Mouse (Mus musculus): Measurements from ENCODE around the gene Vmn2r19.
"Not testable (repeated sequence)": the region's sequence is repeated elsewhere in the genome, so short reads cannot be mapped to it uniquely, and the experiment has no call there.

The Vmn2r19 gene

DNA sequence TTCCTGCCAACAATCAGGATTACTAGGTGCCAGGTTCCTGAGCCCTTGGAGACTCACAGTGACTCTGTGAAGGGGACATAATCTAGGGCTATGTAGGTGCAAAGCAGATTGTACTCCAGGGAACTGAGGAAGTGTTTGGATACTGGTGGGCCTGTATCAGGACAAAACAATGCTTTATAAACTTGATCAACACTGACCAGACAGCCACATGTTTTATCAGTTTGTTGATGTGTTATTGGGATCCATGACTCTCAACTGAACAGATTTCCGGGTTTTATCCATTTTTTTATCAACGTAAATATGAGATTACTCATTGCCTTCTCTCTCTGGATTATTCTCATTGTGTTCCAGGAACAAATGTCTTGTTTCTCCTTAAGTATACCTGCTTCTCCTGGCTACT, at the start of gene Vmn2r19:
TSS of gene Vmn2r19 (plus strand) at position 301 of the 400 bp plus-strand sequence.
- no peak for DNase-seq

DNA sequence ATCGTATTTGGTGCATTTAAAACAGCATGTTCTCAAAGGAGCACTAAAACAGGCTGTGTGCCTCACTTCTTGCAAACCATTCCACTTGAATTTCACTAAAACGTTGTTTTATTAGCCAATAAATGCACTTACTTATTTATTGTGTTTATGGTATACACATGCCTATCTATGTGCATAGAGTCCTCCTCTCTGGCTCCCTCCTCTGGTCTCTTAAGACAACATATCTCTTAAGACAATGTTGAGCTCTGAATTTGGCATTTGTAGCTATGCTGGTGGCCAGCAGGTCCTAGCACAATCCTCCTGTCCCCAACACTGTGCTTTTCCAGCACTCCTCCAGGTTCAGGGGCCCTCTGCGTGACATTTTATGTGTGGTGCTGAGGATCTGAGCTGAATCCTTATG, 49.2 kb upstream of the Vmn2r19 start:
- DNase-seq: no peak

DNA sequence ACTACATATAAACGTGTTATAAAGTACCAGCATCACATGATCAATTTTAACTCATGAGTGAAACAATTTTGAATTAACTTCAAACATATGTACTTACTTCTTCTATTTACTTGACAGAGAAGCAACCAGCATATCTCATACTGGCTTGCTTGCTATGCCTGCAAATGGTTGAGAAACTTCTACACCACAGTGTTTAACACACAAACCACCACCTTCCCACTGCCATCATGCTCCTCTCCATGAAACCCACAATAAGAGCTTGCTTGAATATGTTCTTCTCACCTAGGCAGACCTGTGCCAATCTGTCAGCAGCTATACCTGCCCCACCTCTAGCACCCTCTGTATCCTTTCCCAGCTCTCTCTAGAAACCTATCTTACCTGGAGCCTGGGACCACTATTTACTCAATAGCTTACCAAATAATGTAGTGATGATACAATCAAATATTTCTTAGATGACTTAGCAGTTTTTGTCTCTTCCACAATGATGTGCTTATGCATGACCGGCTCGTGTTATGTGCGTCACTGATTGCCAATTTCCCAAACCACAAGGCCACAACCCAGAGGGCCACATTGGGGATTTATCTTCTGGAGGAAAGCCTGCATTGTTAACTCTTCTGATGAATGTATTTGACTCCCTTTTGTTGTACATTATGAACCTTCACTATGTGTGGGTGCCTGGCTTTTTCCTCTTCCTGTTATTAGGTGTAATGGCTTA, 48.1 kb upstream of the Vmn2r19 start:
- no peak for DNase-seq

GRCm38 (mm10) chr6:123260868-123261267, 47.3 kb upstream of the Vmn2r19 start:
- no peak for DNase-seq

DNA sequence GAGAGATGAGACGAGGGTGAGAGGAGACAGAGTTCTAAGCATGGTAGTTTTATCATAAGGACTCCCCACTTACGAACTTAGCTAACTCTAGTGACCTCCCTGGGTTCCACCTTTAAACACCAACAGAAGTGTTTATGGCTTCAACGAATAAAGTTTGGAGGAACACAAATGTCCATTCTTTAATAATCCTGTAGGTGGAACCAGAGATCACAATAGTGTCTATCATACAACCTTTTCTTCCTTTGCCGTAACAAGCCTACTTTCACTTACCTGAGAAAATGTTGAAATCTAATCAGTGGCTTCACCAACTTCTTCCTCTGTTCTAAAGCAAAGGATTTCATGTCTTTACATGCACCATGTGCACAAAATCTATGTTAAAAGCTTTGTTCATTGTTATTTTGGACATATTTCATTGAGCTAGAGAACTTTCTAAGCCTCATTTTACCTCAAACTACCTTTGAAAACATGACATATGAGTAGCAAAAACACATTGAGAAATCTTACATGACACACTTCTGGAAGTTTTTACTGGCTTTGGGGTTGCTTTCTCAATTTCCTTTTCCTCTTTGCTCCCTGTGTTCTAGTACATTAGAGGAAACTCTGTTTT, 46.5 kb upstream of the Vmn2r19 start, which contains the start of gene Clec4d:
TSS of gene Clec4d (plus strand) at position 557 of the 607 bp plus-strand sequence.
- no peak for DNase-seq

DNA sequence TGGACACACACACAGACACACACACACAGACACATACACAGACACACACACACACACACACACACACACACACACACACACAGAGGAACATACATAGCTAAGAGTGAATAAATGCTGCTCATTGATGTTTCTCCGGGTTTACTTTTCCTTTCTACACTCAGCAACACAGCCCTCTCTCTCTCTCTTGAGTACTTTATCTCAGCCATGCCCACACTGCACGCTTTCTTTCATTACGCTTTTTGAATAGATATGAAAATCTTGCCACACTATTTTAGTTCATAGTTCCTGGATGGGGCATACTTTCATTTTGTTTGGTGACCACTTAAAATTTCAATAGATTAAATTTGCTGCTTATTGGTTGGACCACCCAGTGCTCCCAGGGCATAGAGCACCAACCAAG, 43.9 kb upstream of the Vmn2r19 start:
- no peak for DNase-seq

DNA sequence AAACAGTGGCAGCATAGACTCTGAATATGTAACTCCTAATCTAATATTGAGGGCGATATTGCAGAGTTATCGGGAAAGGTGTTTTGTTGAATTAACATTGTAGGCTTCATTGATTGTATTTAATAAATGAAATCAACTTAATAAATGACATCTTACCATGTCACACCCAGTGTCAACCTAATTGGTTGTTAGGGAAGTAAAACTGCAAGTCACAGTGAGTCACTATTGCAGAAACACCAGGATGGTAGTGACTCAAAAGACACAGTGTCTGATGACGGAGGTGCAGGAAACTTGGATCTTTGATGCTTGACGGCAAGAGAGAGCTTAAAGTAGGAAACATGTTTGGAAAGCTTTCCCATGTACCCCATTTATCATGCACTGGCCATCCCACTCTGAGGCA, 42.3 kb upstream of the Vmn2r19 start:
- DNase-seq: no peak

DNA sequence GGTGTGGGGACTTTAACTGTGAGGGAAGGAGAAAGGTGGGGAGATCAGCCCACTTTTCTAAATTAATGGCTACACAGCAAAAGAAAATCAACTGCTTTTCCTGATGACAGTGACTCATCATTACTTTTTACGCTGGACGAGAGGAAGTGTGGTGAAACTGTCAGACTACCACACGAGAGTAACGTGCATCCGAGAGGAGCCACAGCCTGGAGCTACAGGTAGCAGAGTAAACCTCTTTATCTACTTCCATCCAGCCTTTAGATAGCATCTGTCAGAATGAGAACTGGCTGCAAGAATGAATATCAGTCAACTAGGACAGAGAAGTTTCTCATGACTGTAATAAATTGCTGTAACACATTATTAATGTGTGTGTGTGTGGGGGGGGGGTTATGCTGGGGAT, 41.2 kb upstream of the Vmn2r19 start:
- no peak for DNase-seq

- DNase-seq: no peak
Measured at GRCm38 (mm10) chr6:123279443-123279842, 28.7 kb upstream of the Vmn2r19 start.

DNA sequence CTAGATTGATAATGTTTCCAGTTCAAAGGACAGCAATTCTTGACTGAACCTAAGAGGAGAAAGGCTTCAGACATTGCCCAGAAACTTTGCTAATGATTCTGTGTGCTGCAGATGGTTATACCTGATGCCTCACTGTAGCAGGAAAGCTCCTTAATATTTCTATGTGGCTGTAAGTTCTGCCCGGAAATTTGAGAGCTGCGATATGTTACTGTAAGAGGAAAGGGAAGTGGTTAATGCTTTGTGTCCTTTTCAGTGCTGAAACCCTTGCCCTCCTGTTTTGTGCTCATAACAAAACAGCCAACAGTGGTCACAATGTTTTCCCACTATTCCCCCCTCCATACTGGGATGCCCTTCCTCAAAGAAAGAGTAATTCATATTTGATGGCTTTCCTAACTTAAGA, 21.8 kb upstream of the Vmn2r19 start:
- no peak for DNase-seq

GRCm38 (mm10) chr6:123288931-123289330, 19.2 kb upstream of the Vmn2r19 start:
- no peak for DNase-seq

DNA sequence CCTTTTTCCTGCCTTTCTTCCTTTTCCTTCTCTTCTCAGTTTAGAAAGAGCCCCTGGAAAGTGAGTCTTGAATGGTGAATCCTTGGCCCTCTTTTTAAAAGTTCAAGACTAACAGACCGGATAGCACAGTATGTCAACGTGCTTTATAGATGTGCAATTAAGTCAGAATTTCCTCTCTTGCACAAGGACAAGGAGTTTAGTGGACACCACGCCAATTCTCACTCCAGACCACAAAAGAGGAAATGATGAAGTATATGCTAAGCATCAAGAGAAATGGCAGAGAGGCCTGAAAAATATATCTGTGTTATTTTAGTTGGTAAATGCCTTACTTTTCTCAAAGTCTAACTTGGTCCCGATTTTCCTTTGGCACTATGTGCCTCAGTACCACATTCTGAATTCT, 18.4 kb upstream of the Vmn2r19 start, which contains the start of gene Clec4e:
TSS of gene Clec4e (minus strand) at position 118 of the 400 bp plus-strand sequence.
- no peak for DNase-seq

GRCm38 (mm10) chr6:123292751-123293400, 15.3 kb upstream of the Vmn2r19 start:
- DNase-seq: no peak

DNA sequence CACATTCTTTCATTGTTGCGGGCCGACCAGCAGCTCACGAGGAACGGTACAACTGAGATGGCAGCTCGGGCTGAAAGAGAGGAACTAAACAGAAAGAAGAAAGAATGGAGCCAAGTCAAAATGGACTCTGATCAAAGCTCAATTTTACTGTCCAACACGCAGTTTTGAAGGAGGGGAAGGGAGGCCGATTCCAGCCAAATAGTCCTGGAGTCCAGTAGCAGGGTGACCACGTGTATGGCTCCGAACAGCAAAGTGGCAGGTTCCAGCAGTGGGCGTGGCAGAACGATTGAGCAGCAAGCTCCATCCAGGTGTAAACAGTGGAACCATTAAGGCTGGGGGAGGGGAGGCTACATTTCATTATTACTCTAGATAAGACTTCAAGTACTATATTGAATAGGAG, 14.6 kb upstream of the Vmn2r19 start:
- DNase-seq: not testable (repeated sequence)

DNA sequence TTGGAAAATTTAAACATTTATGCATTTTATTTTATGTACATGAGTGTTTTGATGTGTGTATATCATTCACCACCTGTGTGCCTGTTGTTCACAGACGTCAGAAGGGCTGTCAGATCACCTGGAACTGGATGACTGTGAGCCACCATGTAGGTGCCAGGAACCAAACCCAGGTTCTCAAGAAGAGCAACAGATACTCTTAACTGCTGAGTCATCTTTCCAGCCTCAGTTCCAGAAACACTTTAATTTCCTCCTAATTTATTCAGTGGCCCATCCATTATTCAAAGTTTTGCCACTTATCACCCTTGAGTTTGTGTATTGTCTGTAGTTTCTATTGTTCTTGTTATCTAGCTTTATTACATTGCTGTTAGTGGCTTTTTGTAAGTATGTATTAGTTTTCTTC, 11.4 kb upstream of the Vmn2r19 start:
- no peak for DNase-seq

GRCm38 (mm10) chr6:123306315-123306714, 1.8 kb upstream of the Vmn2r19 start:
- DNase-seq: not testable (repeated sequence)

- DNase-seq: no peak
Measured at GRCm38 (mm10) chr6:123332503-123332902, 24.4 kb downstream of the Vmn2r19 start.

GRCm38 (mm10) chr6:123340093-123340492, 32.0 kb downstream of the Vmn2r19 start:
- no peak for DNase-seq

DNA sequence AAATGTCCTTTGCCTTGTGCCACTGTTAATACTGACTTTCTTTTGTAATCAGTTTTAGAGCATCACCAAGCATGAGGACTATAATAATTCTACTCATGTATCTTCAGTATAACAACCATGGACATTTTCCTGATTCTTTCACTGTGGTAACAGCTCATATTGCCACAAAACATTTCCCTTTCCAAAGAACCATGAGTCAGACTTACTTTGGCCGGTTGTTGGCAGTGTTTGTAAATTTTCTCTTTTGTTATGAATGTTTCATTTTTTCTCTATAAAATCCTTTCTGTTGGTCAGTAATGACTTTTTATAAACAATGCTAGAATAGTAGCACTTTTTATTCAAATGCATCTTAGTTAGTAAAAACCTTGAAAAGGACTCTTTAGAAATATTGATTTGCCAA, 38.0 kb downstream of the Vmn2r19 start:
- no peak for DNase-seq

Measured in kidney, adult 11 months (tissue).